Mouse (Mus musculus) olfactory bulb, adult 2 months (tissue): Measurements from ENCODE around the gene Jdp2.

Experiments used
- CTCF ChIP-seq: fragments of 200-500 bp; IDR thresholded peaks from 2 replicates; pipeline ENCODE4 v1.5.1; 2012; ENCODE audit warnings: low read depth, mild to moderate bottlenecking, low read length, moderate library complexity; ENCODE audit not compliant: insufficient read depth
- POLR2A ChIP-seq: fragments of 200-500 bp; IDR thresholded peaks from 2 replicates; pipeline ENCODE4 v1.6.1; 2012; ENCODE audit warnings: mild to moderate bottlenecking, low read depth, low read length, moderate library complexity; ENCODE audit not compliant: insufficient read depth

DNA sequence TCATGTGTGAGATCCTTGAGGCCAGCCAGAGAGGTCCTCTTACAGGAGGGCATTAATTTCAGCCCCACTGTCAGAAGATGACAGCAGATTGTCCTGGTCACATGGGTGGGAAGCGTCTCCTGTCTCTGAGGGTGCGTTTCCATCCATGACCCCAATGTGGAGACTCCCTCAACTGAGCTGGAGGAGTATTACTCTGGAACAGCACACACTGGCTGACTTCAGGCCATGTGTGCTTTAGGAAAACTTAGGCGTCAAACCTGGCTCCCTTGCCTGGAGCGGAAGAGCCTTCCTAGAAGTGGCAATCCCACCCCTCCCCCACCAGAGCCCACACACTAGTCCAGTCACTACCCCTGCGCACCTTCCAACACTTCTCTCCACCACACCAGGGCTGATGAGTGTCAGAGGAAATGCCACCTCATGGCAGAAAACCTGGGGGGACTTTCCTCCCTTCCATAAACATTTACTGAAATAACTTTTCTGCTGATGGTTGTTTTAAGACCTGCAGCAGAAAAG is 8.9 kb upstream of the Jdp2 start:
- no peak for TF ChIP-seq POLR2A
- TF ChIP-seq CTCF, result no peak
